ENCODE assay signal across 21 mouse cellular contexts in genomic region chr16:38672370-38672769, GRCm38 (mm10). TPM values are rescaled to one million over a fixed set of nuclear protein-coding genes. Genes with fewer than 3 reads are reported as not detected.
DNase-seq lines count a peak whose midpoint lies in the region; ATAC-seq and TF ChIP-seq lines count a peak whose summit lies in the region.
"Had no signal": no experiment of that assay in that cellular context is flagged by ENCODE, and none has a peak within 500 bp of the region (broad histone marks: within the 10 kb centered on the region; RNA-seq: fewer than 3 reads in every experiment).

No protein-coding gene starts in this region.

- TF ChIP-seq EP300 in heart, adult 2 months (IDR thresholded peaks at IDR 0.05; ENCODE audit: insufficient read depth, low read depth, low read length): no peak
- TF ChIP-seq EP300 in lung, postnatal 0 days (IDR thresholded peaks at IDR 0.05): no peak

- 55% methylated on average over 5 of the region's 5 CpGs for WGBS in heart, adult 2 months
- 20% methylated on average over 5 of the region's 5 CpGs for WGBS in heart, embryonic 15.5 days
- 42% methylated on average over 5 of the region's 5 CpGs for WGBS in hindbrain, postnatal 0 days
- 36% methylated on average over 5 of the region's 5 CpGs for WGBS in hindbrain, embryonic 16.5 days
- WGBS in lung, postnatal 0 days: 45% methylated on average over 5 of the region's 5 CpGs

- peak; percentile 74 for ATAC-seq in heart, embryonic 15.5 days (replicated peaks; ENCODE audit: insufficient number of reproducible peaks, insufficient read depth, low FRiP score, low read depth)
- no peak for ATAC-seq in hindbrain, postnatal 0 days
- ATAC-seq in hindbrain, embryonic 16.5 days: no peak
- peak; percentile 14; the same call in 1 of the 2 replicates for ATAC-seq in lung, postnatal 0 days
- ATAC-seq: forebrain, embryonic 16.5 days had no signal

- H3K4me3 ChIP-seq in heart, adult 2 months: no peak overlapping the region
- no peak overlapping the region for H3K4me3 ChIP-seq in heart, embryonic 15.5 days
- no peak overlapping the region for H3K4me3 ChIP-seq in hindbrain, postnatal 0 days (ENCODE audit: low read length)
- no peak overlapping the region for H3K4me3 ChIP-seq in hindbrain, embryonic 16.5 days (ENCODE audit: low read length)
- no peak overlapping the region for H3K4me3 ChIP-seq in lung, postnatal 0 days (ENCODE audit: low read depth, low read length)
- H3K4me3 ChIP-seq: forebrain, embryonic 10.5 days; left cerebral cortex, adult 2 months; liver, embryonic 13.5 days had no signal

- DNase-seq in heart, adult 11 months: peak; percentile 82
- DNase-seq in heart, adult 2 months: no peak
- DNase-seq in heart, postnatal 36 days: no peak
- no peak for DNase-seq in hindbrain, postnatal 0 days (ENCODE audit: low spot score)
- DNase-seq in lung, postnatal 0 days (ENCODE audit: low spot score): no peak
- DNase-seq in lung, postnatal 25 days (ENCODE audit: low spot score): no peak
- DNase-seq: adrenal gland, postnatal 10 days; cerebellum, adult 18-20 months; cerebellum, postnatal 14 days; gastrocnemius, postnatal 14 days; kidney, adult 18-20 months; kidney, postnatal 4 days; layer of hippocampus, adult 9-11 months; liver, embryonic 13.5 days; thymus, postnatal 25 days had no signal

- H3K9ac ChIP-seq in heart, adult 2 months (ENCODE audit: low read depth, low read length): no peak overlapping the region
- H3K9ac ChIP-seq in heart, embryonic 15.5 days: no peak overlapping the region
- no peak overlapping the region for H3K9ac ChIP-seq in hindbrain, postnatal 0 days (replicated peaks; ENCODE audit: low read length)
- H3K9ac ChIP-seq in hindbrain, embryonic 16.5 days (ENCODE audit: low read depth, low read length): no peak overlapping the region
- H3K9ac ChIP-seq in lung, postnatal 0 days (replicated peaks; ENCODE audit: low read depth): no peak overlapping the region
- H3K9ac ChIP-seq: liver, embryonic 13.5 days had no signal

- H3K79me2 ChIP-seq in heart, adult 2 months (replicated peaks; ENCODE audit: control insufficient read depth, insufficient read depth, low read length): peaks cover 3% of the 10 kb centered on the region; the same call in 1 of the 2 replicates

- peaks cover 37% of the 10 kb centered on the region for H3K36me3 ChIP-seq in heart, adult 2 months (ENCODE audit: control insufficient read depth, insufficient read depth, low read length)
- peaks cover 10% of the 10 kb centered on the region; the same call in 1 of the 2 replicates for H3K36me3 ChIP-seq in heart, embryonic 15.5 days
- H3K36me3 ChIP-seq in hindbrain, postnatal 0 days (ENCODE audit: insufficient read depth, low read length): no peaks in the 10 kb centered on the region
- H3K36me3 ChIP-seq in hindbrain, embryonic 16.5 days (ENCODE audit: control insufficient read depth, insufficient read depth, low read length): no peaks in the 10 kb centered on the region
- peaks cover 4% of the 10 kb centered on the region; the same call in 1 of the 2 replicates for H3K36me3 ChIP-seq in lung, postnatal 0 days (ENCODE audit: insufficient read depth, low read length)
- H3K36me3 ChIP-seq: liver, embryonic 13.5 days had no signal

- no peaks in the 10 kb centered on the region for H3K27me3 ChIP-seq in heart, adult 2 months (ENCODE audit: control insufficient read depth, insufficient read depth, low read length)
- no peaks in the 10 kb centered on the region for H3K27me3 ChIP-seq in heart, embryonic 15.5 days
- no peaks in the 10 kb centered on the region for H3K27me3 ChIP-seq in hindbrain, postnatal 0 days (ENCODE audit: insufficient read depth, low read length)
- H3K27me3 ChIP-seq in hindbrain, embryonic 16.5 days (replicated peaks; ENCODE audit: control insufficient read depth, insufficient read depth, low read length): no peaks in the 10 kb centered on the region
- no peaks in the 10 kb centered on the region for H3K27me3 ChIP-seq in lung, postnatal 0 days (replicated peaks; ENCODE audit: insufficient read depth, low read length)
- H3K27me3 ChIP-seq: liver, embryonic 13.5 days had no signal

- TF ChIP-seq CTCF in heart, adult 2 months (IDR thresholded peaks at IDR 0.05): no peak
- TF ChIP-seq CTCF in hindbrain, postnatal 0 days (IDR thresholded peaks at IDR 0.05; ENCODE audit: low read depth): no peak
- TF ChIP-seq CTCF in lung, postnatal 0 days (IDR thresholded peaks at IDR 0.05): no peak

- no peaks in the 10 kb centered on the region for H3K9me3 ChIP-seq in heart, embryonic 15.5 days (replicated peaks)
- no peaks in the 10 kb centered on the region for H3K9me3 ChIP-seq in hindbrain, postnatal 0 days (ENCODE audit: low read length)
- no peaks in the 10 kb centered on the region for H3K9me3 ChIP-seq in hindbrain, embryonic 16.5 days (ENCODE audit: control insufficient read depth, low read length)
- H3K9me3 ChIP-seq in lung, postnatal 0 days (ENCODE audit: low read length): no peaks in the 10 kb centered on the region
- H3K9me3 ChIP-seq: forebrain, embryonic 10.5 days; liver, embryonic 13.5 days had no signal

- no peak for TF ChIP-seq POLR2A in heart, adult 2 months (IDR thresholded peaks at IDR 0.05; ENCODE audit: insufficient read depth, low read depth, low read length)

- no peak overlapping the region; the same call in none of the 2 replicates for H3K27ac ChIP-seq in heart, adult 2 months
- peak overlapping the region; percentile 85 for H3K27ac ChIP-seq in heart, embryonic 15.5 days
- H3K27ac ChIP-seq in hindbrain, postnatal 0 days: peak overlapping the region; percentile 38; the same call in 1 of the 2 replicates
- no peak overlapping the region for H3K27ac ChIP-seq in hindbrain, embryonic 16.5 days (ENCODE audit: low read depth, low read length)
- H3K27ac ChIP-seq in lung, postnatal 0 days (ENCODE audit: low read length): no peak overlapping the region
- H3K27ac ChIP-seq: liver, embryonic 13.5 days; macrophage had no signal

- intact Hi-C loops in heart, adult 2 months (cut with DNase I): loop anchor here (10.0 kb wide), 1 partner anchor 48 kb away; no protein-coding TSS in a partner anchor
- intact Hi-C loops in heart, postnatal 36 days (cut with DNase I): no loop called here

- H3K4me2 ChIP-seq in heart, embryonic 15.5 days: no peak overlapping the region
- H3K4me2 ChIP-seq in hindbrain, postnatal 0 days (ENCODE audit: low read depth, low read length): no peak overlapping the region
- H3K4me2 ChIP-seq in hindbrain, embryonic 16.5 days (ENCODE audit: low read length): no peak overlapping the region
- H3K4me2 ChIP-seq in lung, postnatal 0 days (replicated peaks; ENCODE audit: low read depth, low read length): no peak overlapping the region
- H3K4me2 ChIP-seq: liver, embryonic 13.5 days had no signal

- H3K4me1 ChIP-seq in heart, adult 2 months (ENCODE audit: control insufficient read depth, insufficient read depth, low read length): peaks cover 42% of the 10 kb centered on the region
- H3K4me1 ChIP-seq in heart, embryonic 15.5 days (replicated peaks): peaks cover 82% of the 10 kb centered on the region
- H3K4me1 ChIP-seq in hindbrain, postnatal 0 days (ENCODE audit: insufficient read depth, low read length): peaks cover 17% of the 10 kb centered on the region
- H3K4me1 ChIP-seq in hindbrain, embryonic 16.5 days (ENCODE audit: control insufficient read depth, insufficient read depth, low read depth, low read length): peaks cover 14% of the 10 kb centered on the region
- peaks cover 11% of the 10 kb centered on the region for H3K4me1 ChIP-seq in lung, postnatal 0 days (ENCODE audit: insufficient read depth, low read depth, low read length)
- H3K4me1 ChIP-seq: liver, embryonic 13.5 days had no signal

RNA-seq across cellular contexts. Expression of gene Arhgap31, which starts 40.7 kb away (rescaled TPM):
- total RNA-seq in heart, adult 2 months (2021): 10 to 100 TPM; 38.2 to 41.2 TPM
- 14.1 and 20.1 TPM in 2 replicates for polyA plus RNA-seq in heart, adult 2 months (2012; rRNA removed)
- 36.1 and 36.5 TPM in 2 replicates for polyA plus RNA-seq in heart, embryonic 15.5 days (2015; fragmentation: Nextera tagmentation; extraction: Ambion mirVana)
- total RNA-seq in heart, postnatal 36 days (2021): 10 to 100 TPM; 37.4 to 43.5 TPM
- total RNA-seq in hindbrain, postnatal 0 days (2014; rRNA removed): 12.7 and 14.9 TPM in 2 replicates
- polyA plus RNA-seq in hindbrain, postnatal 0 days (2015; fragmentation: Nextera tagmentation; extraction: Ambion mirVana): 4.6 and 4.8 TPM in 2 replicates
- polyA plus RNA-seq in hindbrain, embryonic 16.5 days (2015; fragmentation: Nextera tagmentation; extraction: Ambion mirVana): 4.5 and 6.7 TPM in 2 replicates
- 19.2 and 23.6 TPM in 2 replicates for polyA plus RNA-seq in lung, postnatal 0 days (2015; fragmentation: Nextera tagmentation; extraction: Ambion mirVana)

Comparison
In these comparisons a context has a peak if more than half of its experiments do, and no peak if none do; other contexts are left out.
1. H3K27ac ChIP-seq: peak in heart, embryonic 15.5 days (single experiment) and hindbrain, postnatal 0 days (single experiment); none in heart, adult 2 months (single experiment), hindbrain, embryonic 16.5 days (single experiment) and lung, postnatal 0 days (single experiment).
2. ATAC-seq: peak in heart, embryonic 15.5 days (single experiment) and lung, postnatal 0 days (single experiment); none in hindbrain, postnatal 0 days (single experiment) and hindbrain, embryonic 16.5 days (single experiment).